Mouse (Mus musculus): ENCODE data around the gene Gm17660. TPM values are rescaled to one million over a fixed set of nuclear protein-coding genes. Genes with fewer than 3 reads are reported as not detected.

The Gm17660 gene
- total and polyA plus RNA-seq, 2 experiments from 2014 or later = 1.1 TPM; not detected in 1

GRCm38 (mm10) chr5:104113491-104114172, 36.2 kb upstream of the Gm17660 start, which contains the start of gene Sparcl1:
Gene Sparcl1 (minus strand): TSS chr5:104113733.
- no peaks in the 10 kb centered on the region for H3K9me3 ChIP-seq (ENCODE audit: low read length)
- H3K4me3 ChIP-seq (ENCODE audit: low read depth, low read length) = peak within 1 kb of the TSS; percentile 25
- H3K27ac ChIP-seq (ENCODE audit: low read depth, low read length) = peak within 1 kb of the TSS; percentile 80
- ATAC-seq (ENCODE audit: low FRiP score) (peak; percentile 31; the same call in 1 of the 2 replicates), DNase-seq (ENCODE audit: low spot score) (peak; percentile 86)
- no peaks in the 10 kb centered on the region for H3K27me3 ChIP-seq (ENCODE audit: insufficient read depth, low read length)
- peaks cover 22% of the 10 kb centered on the region; the same call in 1 of the 2 replicates for H3K4me1 ChIP-seq (ENCODE audit: insufficient read depth, low read length)
- no peaks in the 10 kb centered on the region for H3K36me3 ChIP-seq (ENCODE audit: insufficient read depth, low read length)
- TF ChIP-seq CTCF (IDR thresholded peaks at IDR 0.05) = no peak
- peak within 1 kb of the TSS; percentile 57 for H3K9ac ChIP-seq (replicated peaks; ENCODE audit: low read length, poor library complexity, severe bottlenecking)
- H3K4me2 ChIP-seq (ENCODE audit: low read depth, low read length, poor library complexity, severe bottlenecking) = peak within 1 kb of the TSS; percentile 39
- 14% methylated on average over 15 of the region's 15 CpGs for WGBS

- Histone ChIP-seq H3K36me3 (ENCODE audit: insufficient read depth, low read length) (no peaks in the 10 kb centered on the region), H3K4me1 (ENCODE audit: insufficient read depth, low read length) (peaks cover 24% of the 10 kb centered on the region; the same call in 1 of the 2 replicates), H3K9me3 (ENCODE audit: low read length) (no peaks in the 10 kb centered on the region), H3K27me3 (ENCODE audit: insufficient read depth, low read length) (no peaks in the 10 kb centered on the region), H3K4me2 (ENCODE audit: low read depth, low read length, poor library complexity, severe bottlenecking) (peak overlapping the region; percentile 39), H3K9ac (replicated peaks; ENCODE audit: low read length, poor library complexity, severe bottlenecking) (peak overlapping the region; percentile 57), H3K4me3 (ENCODE audit: low read depth, low read length) (peak overlapping the region; percentile 25), H3K27ac (ENCODE audit: low read depth, low read length) (peak overlapping the region; percentile 80)
- no peak for TF ChIP-seq CTCF (IDR thresholded peaks at IDR 0.05)
- DNase-seq (ENCODE audit: low spot score) (no peak), ATAC-seq (ENCODE audit: low FRiP score) (no peak)
- 35% methylated on average over 5 of the region's 5 CpGs for WGBS
Measured at GRCm38 (mm10) chr5:104112511-104112910, 35.1 kb upstream of the Gm17660 start.

- Histone ChIP-seq H3K27ac (ENCODE audit: low read depth, low read length) (peak overlapping the region; percentile 80), H3K4me1 (ENCODE audit: insufficient read depth, low read length) (peaks cover 24% of the 10 kb centered on the region; the same call in 1 of the 2 replicates), H3K9ac (replicated peaks; ENCODE audit: low read length, poor library complexity, severe bottlenecking) (peak overlapping the region; percentile 57), H3K9me3 (ENCODE audit: low read length) (no peaks in the 10 kb centered on the region), H3K4me2 (ENCODE audit: low read depth, low read length, poor library complexity, severe bottlenecking) (peak overlapping the region; percentile 39), H3K4me3 (ENCODE audit: low read depth, low read length) (peak overlapping the region; percentile 25), H3K36me3 (ENCODE audit: insufficient read depth, low read length) (no peaks in the 10 kb centered on the region), H3K27me3 (ENCODE audit: insufficient read depth, low read length) (no peaks in the 10 kb centered on the region)
- 28% methylated on average over 9 of the region's 9 CpGs for WGBS
- ATAC-seq (ENCODE audit: low FRiP score) (no peak), DNase-seq (ENCODE audit: low spot score) (no peak)
- TF ChIP-seq CTCF (IDR thresholded peaks at IDR 0.05) = no peak
Measured at GRCm38 (mm10) chr5:104112016-104112415, 34.6 kb upstream of the Gm17660 start.

- H3K9me3 ChIP-seq (ENCODE audit: low read length) = no peaks in the 10 kb centered on the region
- ATAC-seq (ENCODE audit: low FRiP score) (peak; percentile 74), DNase-seq (ENCODE audit: low spot score) (peak; percentile 93)
- no peak overlapping the region for H3K4me3 ChIP-seq (ENCODE audit: low read depth, low read length)
- no peaks in the 10 kb centered on the region for H3K27me3 ChIP-seq (ENCODE audit: insufficient read depth, low read length)
- peak overlapping the region; percentile 80 for H3K27ac ChIP-seq (ENCODE audit: low read depth, low read length)
- H3K4me1 ChIP-seq (ENCODE audit: insufficient read depth, low read length) = peaks cover 24% of the 10 kb centered on the region; the same call in 1 of the 2 replicates
- H3K4me2 ChIP-seq (ENCODE audit: low read depth, low read length, poor library complexity, severe bottlenecking) = peak overlapping the region; percentile 39; the same call in 1 of the 2 replicates
- no peak for TF ChIP-seq CTCF (IDR thresholded peaks at IDR 0.05)
- peak overlapping the region; percentile 33; the same call in 1 of the 2 replicates for H3K9ac ChIP-seq (replicated peaks; ENCODE audit: low read length, poor library complexity, severe bottlenecking)
- no peaks in the 10 kb centered on the region for H3K36me3 ChIP-seq (ENCODE audit: insufficient read depth, low read length)
- 10% methylated on average over 9 of the region's 9 CpGs for WGBS
Measured at GRCm38 (mm10) chr5:104110171-104110920, 32.9 kb upstream of the Gm17660 start.

- 20% methylated on average over 3 of the region's 3 CpGs for WGBS
- H3K4me3 ChIP-seq (ENCODE audit: low read depth, low read length) = no peak overlapping the region
- no peaks in the 10 kb centered on the region for H3K36me3 ChIP-seq (ENCODE audit: insufficient read depth, low read length)
- peaks cover 24% of the 10 kb centered on the region; the same call in 1 of the 2 replicates for H3K4me1 ChIP-seq (ENCODE audit: insufficient read depth, low read length)
- ATAC-seq (ENCODE audit: low FRiP score) (0 out of 2 replicates have a peak, but pooled peaks have one; percentile 26), DNase-seq (ENCODE audit: low spot score) (no peak)
- H3K27ac ChIP-seq (ENCODE audit: low read depth, low read length) = peak overlapping the region; percentile 80
- peak overlapping the region; percentile 42; the same call in 1 of the 2 replicates for H3K9ac ChIP-seq (replicated peaks; ENCODE audit: low read length, poor library complexity, severe bottlenecking)
- no peaks in the 10 kb centered on the region for H3K27me3 ChIP-seq (ENCODE audit: insufficient read depth, low read length)
- H3K9me3 ChIP-seq (ENCODE audit: low read length) = no peaks in the 10 kb centered on the region
- H3K4me2 ChIP-seq (ENCODE audit: low read depth, low read length, poor library complexity, severe bottlenecking) = peak overlapping the region; percentile 39
- TF ChIP-seq CTCF (IDR thresholded peaks at IDR 0.05) = no peak
Measured at GRCm38 (mm10) chr5:104109516-104109915, 32.1 kb upstream of the Gm17660 start.
